Comparison of ENCODE assay signal across 13 mouse cellular contexts in genomic region chr9:72686506-72686905, GRCm38 (mm10). TPM values are rescaled to one million over a fixed set of nuclear protein-coding genes. Genes with fewer than 3 reads are reported as not detected.
DNase-seq lines count a peak whose midpoint lies in the region; ATAC-seq and TF ChIP-seq lines count a peak whose summit lies in the region.
"Had no signal": no experiment of that assay in that cellular context is flagged by ENCODE, and none has a peak within 500 bp of the region (broad histone marks: within the 10 kb centered on the region; RNA-seq: fewer than 3 reads in every experiment).

No protein-coding gene starts in this region.

- H3K4me2 ChIP-seq in forebrain, embryonic 11.5 days (ENCODE audit: low read depth, low read length, severe bottlenecking) = no peak overlapping the region
- no peak overlapping the region for H3K4me2 ChIP-seq in forebrain, embryonic 15.5 days (replicated peaks)
- H3K4me2 ChIP-seq in lung, embryonic 14.5 days = no peak overlapping the region
- no peak overlapping the region for H3K4me2 ChIP-seq in lung, postnatal 0 days (replicated peaks; ENCODE audit: low read depth, low read length)
- no peak overlapping the region for H3K4me2 ChIP-seq in forebrain, embryonic 12.5 days
- H3K4me2 ChIP-seq: liver, embryonic 15.5 days; midbrain, embryonic 15.5 days had no signal

- TF ChIP-seq EP300 in lung, postnatal 0 days (IDR thresholded peaks at IDR 0.05) = no peak

- no peak for ATAC-seq in forebrain, embryonic 11.5 days (replicated peaks; ENCODE audit: low FRiP score)
- ATAC-seq in forebrain, embryonic 15.5 days (replicated peaks) = no peak
- ATAC-seq in lung, embryonic 14.5 days (ENCODE audit: insufficient read depth) = no peak
- no peak for ATAC-seq in lung, postnatal 0 days
- no peak for ATAC-seq in forebrain, embryonic 12.5 days (ENCODE audit: low FRiP score)
- ATAC-seq: midbrain, embryonic 15.5 days; Patski had no signal

- H3K4me3 ChIP-seq in forebrain, embryonic 11.5 days (ENCODE audit: low read depth, low read length) = no peak overlapping the region
- H3K4me3 ChIP-seq in forebrain, embryonic 15.5 days = no peak overlapping the region
- no peak overlapping the region for H3K4me3 ChIP-seq in lung, embryonic 14.5 days (ENCODE audit: low read depth, low read length)
- no peak overlapping the region for H3K4me3 ChIP-seq in lung, postnatal 0 days (ENCODE audit: low read depth, low read length)
- no peak overlapping the region for H3K4me3 ChIP-seq in forebrain, embryonic 10.5 days
- no peak overlapping the region for H3K4me3 ChIP-seq in forebrain, embryonic 12.5 days (replicated peaks)
- H3K4me3 ChIP-seq: liver, embryonic 15.5 days; midbrain, embryonic 15.5 days had no signal

- H3K9me3 ChIP-seq in forebrain, embryonic 11.5 days (ENCODE audit: control insufficient read depth, low read length) = no peaks in the 10 kb centered on the region
- no peaks in the 10 kb centered on the region for H3K9me3 ChIP-seq in forebrain, embryonic 15.5 days
- H3K9me3 ChIP-seq in lung, embryonic 14.5 days (ENCODE audit: low read depth, low read length) = no peaks in the 10 kb centered on the region
- H3K9me3 ChIP-seq in lung, postnatal 0 days (ENCODE audit: low read length) = no peaks in the 10 kb centered on the region
- no peaks in the 10 kb centered on the region for H3K9me3 ChIP-seq in forebrain, embryonic 10.5 days
- H3K9me3 ChIP-seq in forebrain, embryonic 12.5 days = no peaks in the 10 kb centered on the region
- H3K9me3 ChIP-seq: liver, embryonic 15.5 days; midbrain, embryonic 15.5 days had no signal

- peaks cover 26% of the 10 kb centered on the region for H3K36me3 ChIP-seq in forebrain, embryonic 11.5 days (ENCODE audit: control insufficient read depth, insufficient read depth, low read length)
- H3K36me3 ChIP-seq in forebrain, embryonic 15.5 days = peaks cover 88% of the 10 kb centered on the region
- peaks cover 96% of the 10 kb centered on the region for H3K36me3 ChIP-seq in lung, embryonic 14.5 days (ENCODE audit: insufficient read depth)
- peaks cover 28% of the 10 kb centered on the region for H3K36me3 ChIP-seq in lung, postnatal 0 days (ENCODE audit: insufficient read depth, low read length)
- peaks cover 100% of the 10 kb centered on the region for H3K36me3 ChIP-seq in forebrain, embryonic 10.5 days (replicated peaks)
- peaks cover 95% of the 10 kb centered on the region for H3K36me3 ChIP-seq in forebrain, embryonic 12.5 days (replicated peaks)

- TF ChIP-seq CTCF in lung, embryonic 14.5 days (IDR thresholded peaks at IDR 0.05; ENCODE audit: low read depth) = no peak
- TF ChIP-seq CTCF in lung, postnatal 0 days (IDR thresholded peaks at IDR 0.05) = no peak

- H3K27ac ChIP-seq in forebrain, embryonic 11.5 days (ENCODE audit: low read depth, low read length) = no peak overlapping the region
- H3K27ac ChIP-seq in forebrain, embryonic 15.5 days (replicated peaks) = no peak overlapping the region
- no peak overlapping the region for H3K27ac ChIP-seq in lung, embryonic 14.5 days (ENCODE audit: low read depth)
- no peak overlapping the region for H3K27ac ChIP-seq in lung, postnatal 0 days (ENCODE audit: low read length)
- no peak overlapping the region for H3K27ac ChIP-seq in forebrain, embryonic 10.5 days
- H3K27ac ChIP-seq in forebrain, embryonic 12.5 days = no peak overlapping the region
- H3K27ac ChIP-seq: kidney, postnatal 0 days; liver, embryonic 15.5 days; midbrain, embryonic 15.5 days had no signal

- no peaks in the 10 kb centered on the region for H3K27me3 ChIP-seq in forebrain, embryonic 11.5 days (ENCODE audit: control insufficient read depth, insufficient read depth, low read length)
- no peaks in the 10 kb centered on the region for H3K27me3 ChIP-seq in forebrain, embryonic 15.5 days
- no peaks in the 10 kb centered on the region for H3K27me3 ChIP-seq in lung, embryonic 14.5 days (ENCODE audit: insufficient read depth, low read length)
- no peaks in the 10 kb centered on the region for H3K27me3 ChIP-seq in lung, postnatal 0 days (replicated peaks; ENCODE audit: insufficient read depth, low read length)
- no peaks in the 10 kb centered on the region for H3K27me3 ChIP-seq in forebrain, embryonic 10.5 days (ENCODE audit: poor library complexity, severe bottlenecking)
- no peaks in the 10 kb centered on the region for H3K27me3 ChIP-seq in forebrain, embryonic 12.5 days
- H3K27me3 ChIP-seq: liver, embryonic 15.5 days; midbrain, embryonic 15.5 days; Patski had no signal

- H3K9ac ChIP-seq in forebrain, embryonic 11.5 days (ENCODE audit: low read length) = no peak overlapping the region
- H3K9ac ChIP-seq in forebrain, embryonic 15.5 days (replicated peaks) = no peak overlapping the region
- no peak overlapping the region for H3K9ac ChIP-seq in lung, embryonic 14.5 days
- H3K9ac ChIP-seq in lung, postnatal 0 days (replicated peaks; ENCODE audit: low read depth) = no peak overlapping the region
- no peak overlapping the region for H3K9ac ChIP-seq in forebrain, embryonic 12.5 days
- H3K9ac ChIP-seq: liver, embryonic 15.5 days; midbrain, embryonic 15.5 days had no signal

- DNase-seq in forebrain, embryonic 11.5 days (ENCODE audit: low spot score) = peak; percentile 43
- peak; percentile 47 for DNase-seq in lung, embryonic 14.5 days
- DNase-seq in lung, postnatal 0 days (ENCODE audit: low spot score) = no peak
- peak; percentile 61 for DNase-seq in adrenal gland, postnatal 25 days
- DNase-seq in kidney, postnatal 10 days = peak; percentile 74
- DNase-seq in forebrain, embryonic 10.5 days (ENCODE audit: extremely low spot score, low spot score) = no peak
- DNase-seq: cerebellum, adult 9-10 months had no signal

- 92% methylated on average over 4 of the region's 4 CpGs for WGBS in forebrain, embryonic 11.5 days
- WGBS in forebrain, embryonic 15.5 days = 76% methylated on average over 4 of the region's 4 CpGs
- WGBS in lung, embryonic 14.5 days = 70% methylated on average over 4 of the region's 4 CpGs
- 65% methylated on average over 4 of the region's 4 CpGs for WGBS in lung, postnatal 0 days
- 95% methylated on average over 4 of the region's 4 CpGs for WGBS in forebrain, embryonic 10.5 days
- 83% methylated on average over 4 of the region's 4 CpGs for WGBS in forebrain, embryonic 12.5 days

- H3K4me1 ChIP-seq in forebrain, embryonic 11.5 days (replicated peaks; ENCODE audit: control insufficient read depth, insufficient read depth, low read length) = no peaks in the 10 kb centered on the region
- H3K4me1 ChIP-seq in forebrain, embryonic 15.5 days = no peaks in the 10 kb centered on the region
- no peaks in the 10 kb centered on the region for H3K4me1 ChIP-seq in lung, embryonic 14.5 days (ENCODE audit: insufficient read depth)
- no peaks in the 10 kb centered on the region for H3K4me1 ChIP-seq in lung, postnatal 0 days (ENCODE audit: insufficient read depth, low read depth, low read length)
- no peaks in the 10 kb centered on the region for H3K4me1 ChIP-seq in forebrain, embryonic 10.5 days
- no peaks in the 10 kb centered on the region for H3K4me1 ChIP-seq in forebrain, embryonic 12.5 days
- H3K4me1 ChIP-seq: midbrain, embryonic 15.5 days had no signal

RNA-seq across cellular contexts. Expression of gene Nedd4, which starts 24.4 kb away (rescaled TPM):
- polyA plus RNA-seq in forebrain, embryonic 11.5 days (2014; fragmentation: Nextera tagmentation; extraction: Ambion mirVana) = 781 and 793 TPM in 2 replicates
- 433 and 447 TPM in 2 replicates for polyA plus RNA-seq in forebrain, embryonic 15.5 days (2015; fragmentation: Nextera tagmentation; extraction: Ambion mirVana)
- 802 and 805 TPM in 2 replicates for polyA plus RNA-seq in lung, embryonic 14.5 days (2014; fragmentation: Nextera tagmentation; extraction: Ambion mirVana)
- 264 and 334 TPM in 2 replicates for polyA plus RNA-seq in lung, postnatal 0 days (2015; fragmentation: Nextera tagmentation; extraction: Ambion mirVana)
- total RNA-seq in adrenal gland, postnatal 25 days (2021) = 418 and 467 TPM in 2 replicates
- polyA plus RNA-seq in forebrain, embryonic 10.5 days (2016; fragmentation: Nextera tagmentation; extraction: Ambion mirVana) = 634 and 643 TPM in 2 replicates
- polyA plus RNA-seq in forebrain, embryonic 12.5 days (2016; fragmentation: Nextera tagmentation; extraction: Ambion mirVana) = 731 and 774 TPM in 2 replicates

Comparison
In these comparisons a context has a peak if more than half of its experiments do, and no peak if none do; other contexts are left out.
1. DNase-seq: peak in forebrain, embryonic 11.5 days (single experiment), lung, embryonic 14.5 days (single experiment), adrenal gland, postnatal 25 days (single experiment) and kidney, postnatal 10 days (single experiment); none in lung, postnatal 0 days (single experiment) and forebrain, embryonic 10.5 days (single experiment).